Mouse (Mus musculus): Measurements from ENCODE around the gene Cdk5rap3. TPM values are rescaled to one million over a fixed set of nuclear protein-coding genes. Genes with fewer than 3 reads are reported as not detected.

Gene Cdk5rap3
- polyA plus RNA-seq, 1 experiment from 2014 or later = 67.5 TPM

GRCm38 (mm10) chr11:96902639-96903635, 13.4 kb downstream of the Cdk5rap3 start:
- no peak overlapping the region for H3K4me3 ChIP-seq (ENCODE audit: low read length)
- H3K4me1 ChIP-seq (replicated peaks; ENCODE audit: control insufficient read depth, insufficient read depth, low read length) = peaks cover 13% of the 10 kb centered on the region
- 21% methylated on average over 16 of the region's 16 CpGs for WGBS
- no peak for ATAC-seq (ENCODE audit: low read depth)
- 0 out of 2 replicates have a peak, but pooled peaks cover 2% of the 10 kb centered on the region for H3K36me3 ChIP-seq (ENCODE audit: control insufficient read depth, insufficient read depth, low read length)
- H3K4me2 ChIP-seq (ENCODE audit: low read depth, low read length) = no peak overlapping the region
- H3K27ac ChIP-seq (ENCODE audit: low read length) = 0 out of 2 replicates have a peak overlapping the region, but pooled peaks have one; percentile 34
- H3K9ac ChIP-seq (ENCODE audit: low read length) = no peak overlapping the region; the same call in 1 of the 2 replicates
- no peaks in the 10 kb centered on the region for H3K27me3 ChIP-seq (ENCODE audit: control insufficient read depth, insufficient read depth, low read depth, low read length)
- H3K9me3 ChIP-seq (ENCODE audit: control insufficient read depth, low read length) = no peaks in the 10 kb centered on the region

DNA sequence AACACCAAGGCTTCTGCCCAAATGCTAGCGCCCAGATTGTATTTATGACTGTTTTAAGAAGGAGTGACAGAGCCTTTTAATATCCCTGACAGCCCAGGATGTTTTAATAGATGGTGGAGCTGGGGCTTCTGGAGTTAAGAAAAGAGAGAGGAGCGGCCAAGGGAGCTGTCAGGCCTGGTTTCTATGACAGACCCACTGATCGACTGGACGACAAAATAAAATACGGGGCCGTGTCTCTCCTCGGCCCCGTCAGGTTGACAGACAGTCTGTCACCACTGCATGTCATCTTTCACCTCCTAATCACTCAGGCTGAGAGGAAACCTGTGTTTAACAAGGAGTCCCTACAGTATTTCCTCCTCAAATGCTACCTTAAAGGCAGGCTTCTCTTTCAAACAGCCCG, 15.0 kb downstream of the Cdk5rap3 start:
- 64% methylated on average over 9 of the region's 9 CpGs for WGBS
- no peak for ATAC-seq (ENCODE audit: low read depth)

GRCm38 (mm10) chr11:96899449-96900306, 16.6 kb downstream of the Cdk5rap3 start:
- ATAC-seq (ENCODE audit: low read depth) = peak; percentile 23; the same call in 1 of the 2 replicates
- WGBS = 37% methylated on average over 13 of the region's 13 CpGs
- H3K9me3 ChIP-seq (ENCODE audit: control insufficient read depth, low read length) = no peaks in the 10 kb centered on the region
- H3K27me3 ChIP-seq (ENCODE audit: control insufficient read depth, insufficient read depth, low read depth, low read length) = no peaks in the 10 kb centered on the region
- H3K4me2 ChIP-seq (ENCODE audit: low read depth, low read length) = no peak overlapping the region
- H3K4me3 ChIP-seq (ENCODE audit: low read length) = no peak overlapping the region
- peaks cover 7% of the 10 kb centered on the region for H3K4me1 ChIP-seq (replicated peaks; ENCODE audit: control insufficient read depth, insufficient read depth, low read length)
- no peaks in the 10 kb centered on the region for H3K36me3 ChIP-seq (ENCODE audit: control insufficient read depth, insufficient read depth, low read length)
- no peak overlapping the region for H3K9ac ChIP-seq (ENCODE audit: low read length)
- H3K27ac ChIP-seq (ENCODE audit: low read length) = no peak overlapping the region

More for the DNA sequence above, 15.0 kb downstream of the Cdk5rap3 start:
- H3K9me3 ChIP-seq (ENCODE audit: control insufficient read depth, low read length) = no peaks in the 10 kb centered on the region
- no peak overlapping the region for H3K9ac ChIP-seq (ENCODE audit: low read length)
- no peak overlapping the region for H3K4me3 ChIP-seq (ENCODE audit: low read length)
- no peak overlapping the region for H3K4me2 ChIP-seq (ENCODE audit: low read depth, low read length)
- no peak overlapping the region for H3K27ac ChIP-seq (ENCODE audit: low read length)
- H3K27me3 ChIP-seq (ENCODE audit: control insufficient read depth, insufficient read depth, low read depth, low read length) = no peaks in the 10 kb centered on the region
- H3K36me3 ChIP-seq (ENCODE audit: control insufficient read depth, insufficient read depth, low read length) = no peaks in the 10 kb centered on the region
- peaks cover 7% of the 10 kb centered on the region for H3K4me1 ChIP-seq (replicated peaks; ENCODE audit: control insufficient read depth, insufficient read depth, low read length)

GRCm38 (mm10) chr11:96895886-96896285, 20.4 kb downstream of the Cdk5rap3 start:
- no peak for ATAC-seq (ENCODE audit: low read depth)
- Histone ChIP-seq H3K27me3 (ENCODE audit: control insufficient read depth, insufficient read depth, low read depth, low read length) (no peaks in the 10 kb centered on the region), H3K4me3 (ENCODE audit: low read length) (no peak overlapping the region), H3K36me3 (ENCODE audit: control insufficient read depth, insufficient read depth, low read length) (no peaks in the 10 kb centered on the region), H3K27ac (ENCODE audit: low read length) (no peak overlapping the region), H3K9ac (ENCODE audit: low read length) (no peak overlapping the region), H3K9me3 (ENCODE audit: control insufficient read depth, low read length) (no peaks in the 10 kb centered on the region), H3K4me2 (ENCODE audit: low read depth, low read length) (no peak overlapping the region), H3K4me1 (replicated peaks; ENCODE audit: control insufficient read depth, insufficient read depth, low read length) (no peaks in the 10 kb centered on the region)
- 72% methylated on average over 4 of the region's 4 CpGs for WGBS

DNA sequence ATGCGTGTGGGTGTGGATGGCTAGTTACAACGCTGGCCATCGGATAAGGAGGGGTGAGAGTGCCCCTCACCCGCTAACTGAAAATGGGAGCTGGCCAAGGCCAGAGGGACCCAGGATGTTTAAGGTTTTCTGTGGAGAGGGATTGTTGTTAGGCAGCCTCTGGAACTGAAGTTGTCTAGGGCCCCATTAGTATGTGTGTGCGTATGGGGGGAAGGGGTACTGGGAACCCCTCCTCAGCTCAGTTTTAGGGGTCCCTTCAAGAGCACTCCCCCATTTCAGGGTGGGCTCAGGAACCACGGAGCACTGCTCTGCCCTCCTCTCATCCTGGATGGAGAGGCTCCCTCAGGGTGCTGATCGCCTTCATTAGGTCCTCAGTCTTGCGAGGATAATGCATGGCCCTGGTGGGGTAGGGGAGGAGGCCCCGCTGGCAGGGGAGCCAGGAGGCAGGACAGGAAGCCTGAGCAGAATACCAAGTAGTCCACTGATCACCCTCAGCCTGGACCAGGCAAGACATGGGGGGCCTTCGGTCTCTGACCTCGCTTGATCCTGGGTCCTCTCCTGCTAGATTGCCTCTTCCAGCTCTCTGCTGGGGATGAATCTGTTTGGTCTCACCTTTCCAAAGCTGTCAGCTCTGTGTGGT, 23.0 kb downstream of the Cdk5rap3 start:
- ATAC-seq (ENCODE audit: low read depth) = no peak
- H3K27ac ChIP-seq (ENCODE audit: low read length) = no peak overlapping the region

GRCm38 (mm10) chr11:96891784-96892527, 24.3 kb downstream of the Cdk5rap3 start:
- WGBS = 25% methylated on average over 14 of the region's 14 CpGs
- H3K4me1 ChIP-seq (replicated peaks; ENCODE audit: control insufficient read depth, insufficient read depth, low read length) = 0 out of 2 replicates have a peak, but pooled peaks cover 2% of the 10 kb centered on the region
- no peaks in the 10 kb centered on the region for H3K9me3 ChIP-seq (ENCODE audit: control insufficient read depth, low read length)
- no peaks in the 10 kb centered on the region for H3K27me3 ChIP-seq (ENCODE audit: control insufficient read depth, insufficient read depth, low read depth, low read length)
- no peaks in the 10 kb centered on the region for H3K36me3 ChIP-seq (ENCODE audit: control insufficient read depth, insufficient read depth, low read length)
- no peak overlapping the region for H3K4me2 ChIP-seq (ENCODE audit: low read depth, low read length)
- no peak for ATAC-seq (ENCODE audit: low read depth)
- H3K27ac ChIP-seq (ENCODE audit: low read length) = no peak overlapping the region
- H3K9ac ChIP-seq (ENCODE audit: low read length) = no peak overlapping the region
- no peak overlapping the region for H3K4me3 ChIP-seq (ENCODE audit: low read length)

More for the DNA sequence above, 23.0 kb downstream of the Cdk5rap3 start:
- no peaks in the 10 kb centered on the region for H3K27me3 ChIP-seq (ENCODE audit: control insufficient read depth, insufficient read depth, low read depth, low read length)
- no peak overlapping the region for H3K4me2 ChIP-seq (ENCODE audit: low read depth, low read length)
- H3K4me3 ChIP-seq (ENCODE audit: low read length) = no peak overlapping the region
- no peak overlapping the region for H3K9ac ChIP-seq (ENCODE audit: low read length)
- no peaks in the 10 kb centered on the region for H3K36me3 ChIP-seq (ENCODE audit: control insufficient read depth, insufficient read depth, low read length)
- 64% methylated on average over 11 of the region's 11 CpGs for WGBS
- H3K9me3 ChIP-seq (ENCODE audit: control insufficient read depth, low read length) = no peaks in the 10 kb centered on the region
- H3K4me1 ChIP-seq (replicated peaks; ENCODE audit: control insufficient read depth, insufficient read depth, low read length) = no peaks in the 10 kb centered on the region

DNA sequence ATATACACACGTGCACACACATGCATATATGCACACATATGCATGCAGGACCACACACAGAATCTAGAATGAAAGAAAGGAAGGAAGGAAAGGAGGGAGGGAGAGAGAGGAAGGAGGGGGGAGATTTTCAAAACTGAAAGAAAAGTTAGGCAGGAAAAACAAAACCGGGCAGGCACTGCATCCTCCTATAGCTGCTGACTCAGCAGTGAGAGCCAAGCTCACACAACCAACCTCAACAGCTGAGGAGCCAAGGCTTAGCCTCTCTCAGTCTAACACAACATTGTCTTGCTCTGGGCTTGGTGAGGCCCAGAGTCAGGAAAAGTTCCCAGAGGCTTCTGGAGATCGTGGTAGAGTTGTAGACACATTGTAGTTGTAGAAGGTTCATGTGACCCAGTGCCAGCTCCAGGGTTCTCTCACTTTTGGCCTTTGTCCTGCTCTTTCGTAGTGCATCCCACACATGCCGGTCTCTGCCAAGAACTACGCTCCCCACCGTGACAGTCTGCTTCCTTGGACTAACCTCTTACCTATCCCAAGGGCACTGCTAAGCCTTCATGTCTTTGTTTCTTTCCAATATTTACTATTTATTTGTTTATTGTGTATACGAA, 29.3 kb downstream of the Cdk5rap3 start:
- Histone ChIP-seq H3K9ac (ENCODE audit: low read length) (no peak overlapping the region), H3K4me2 (ENCODE audit: low read depth, low read length) (no peak overlapping the region), H3K9me3 (ENCODE audit: control insufficient read depth, low read length) (no peaks in the 10 kb centered on the region), H3K36me3 (ENCODE audit: control insufficient read depth, insufficient read depth, low read length) (no peaks in the 10 kb centered on the region), H3K27me3 (ENCODE audit: control insufficient read depth, insufficient read depth, low read depth, low read length) (no peaks in the 10 kb centered on the region), H3K4me1 (replicated peaks; ENCODE audit: control insufficient read depth, insufficient read depth, low read length) (0 out of 2 replicates have a peak, but pooled peaks cover 2% of the 10 kb centered on the region), H3K4me3 (ENCODE audit: low read length) (no peak overlapping the region), H3K27ac (ENCODE audit: low read length) (no peak overlapping the region)
- WGBS = 71% methylated on average over 8 of the region's 8 CpGs
- no peak for ATAC-seq (ENCODE audit: low read depth)

- H3K9ac ChIP-seq (ENCODE audit: low read length) = no peak overlapping the region
- no peaks in the 10 kb centered on the region for H3K9me3 ChIP-seq (ENCODE audit: control insufficient read depth, low read length)
- H3K27me3 ChIP-seq (ENCODE audit: control insufficient read depth, insufficient read depth, low read depth, low read length) = no peaks in the 10 kb centered on the region
- no peak overlapping the region for H3K27ac ChIP-seq (ENCODE audit: low read length)
- no peak for ATAC-seq (ENCODE audit: low read depth)
- H3K4me2 ChIP-seq (ENCODE audit: low read depth, low read length) = no peak overlapping the region
- H3K4me3 ChIP-seq (ENCODE audit: low read length) = no peak overlapping the region
- no peaks in the 10 kb centered on the region for H3K36me3 ChIP-seq (ENCODE audit: control insufficient read depth, insufficient read depth, low read length)
- WGBS = 57% methylated on average over 5 of the region's 5 CpGs
- H3K4me1 ChIP-seq (replicated peaks; ENCODE audit: control insufficient read depth, insufficient read depth, low read length) = 0 out of 2 replicates have a peak, but pooled peaks cover 2% of the 10 kb centered on the region
Measured at GRCm38 (mm10) chr11:96885901-96886340, 30.4 kb downstream of the Cdk5rap3 start.
